Mouse (Mus musculus): ENCODE measurements around the gene Ipo9. TPM values are rescaled to one million over a fixed set of nuclear protein-coding genes. Genes with fewer than 3 reads are reported as not detected.

The Ipo9 gene
- polyA plus RNA-seq, 1 experiment from 2014 or later: 164 TPM

- H3K27ac ChIP-seq: no peak overlapping the region; the same call in 1 of the 2 replicates
- no peaks in the 10 kb centered on the region for H3K9me3 ChIP-seq (replicated peaks)
- no peak overlapping the region for H3K9ac ChIP-seq
- peaks cover 2% of the 10 kb centered on the region for H3K4me1 ChIP-seq
- no peaks in the 10 kb centered on the region for H3K27me3 ChIP-seq
- no peak overlapping the region for H3K4me2 ChIP-seq (replicated peaks)
- H3K36me3 ChIP-seq: peaks cover 34% of the 10 kb centered on the region
- H3K4me3 ChIP-seq: no peak overlapping the region
- 76% methylated on average over 15 of the region's 15 CpGs for WGBS
- no peak for ATAC-seq (ENCODE audit: low FRiP score)
These were observed 50.0 kb downstream of the Ipo9 start for GRCm38 (mm10) chr1:135380071-135380991.

- H3K27me3 ChIP-seq: no peaks in the 10 kb centered on the region
- no peaks in the 10 kb centered on the region for H3K9me3 ChIP-seq (replicated peaks)
- H3K4me1 ChIP-seq: peaks cover 8% of the 10 kb centered on the region
- 66% methylated on average over 2 of the region's 2 CpGs for WGBS
- ATAC-seq (ENCODE audit: low FRiP score): no peak
- H3K36me3 ChIP-seq: peaks cover 21% of the 10 kb centered on the region
- no peak overlapping the region for H3K27ac ChIP-seq
- no peak overlapping the region for H3K9ac ChIP-seq
- no peak overlapping the region for H3K4me2 ChIP-seq (replicated peaks)
- no peak overlapping the region for H3K4me3 ChIP-seq
These were observed 51.3 kb downstream of the Ipo9 start for GRCm38 (mm10) chr1:135379048-135379447.

- ATAC-seq (ENCODE audit: low FRiP score): no peak
These were observed 51.7 kb downstream of the Ipo9 start for GRCm38 (mm10) chr1:135378576-135378975.

GRCm38 (mm10) chr1:135374868-135375581 is 55.3 kb downstream of the Ipo9 start, which contains the start of gene Shisa4:
Gene Shisa4 (minus strand): TSS chr1:135375237.
- Histone ChIP-seq H3K9me3 (replicated peaks) (no peaks in the 10 kb centered on the region), H3K4me2 (replicated peaks) (peak within 1 kb of the TSS; percentile 77), H3K36me3 (no peaks in the 10 kb centered on the region), H3K4me3 (peak within 1 kb of the TSS; percentile 65), H3K9ac (peak within 1 kb of the TSS; percentile 88), H3K4me1 (peaks cover 29% of the 10 kb centered on the region), H3K27ac (peak within 1 kb of the TSS; percentile 72), H3K27me3 (no peaks in the 10 kb centered on the region)
- peak; percentile 90 for ATAC-seq (ENCODE audit: low FRiP score)
- 2% methylated on average over 31 of the region's 38 CpGs for WGBS

More at GRCm38 (mm10) chr1:135378576-135378975, 51.7 kb downstream of the Ipo9 start:
- 68% methylated on average over 9 of the region's 9 CpGs for WGBS
- no peaks in the 10 kb centered on the region for H3K9me3 ChIP-seq (replicated peaks)
- no peak overlapping the region for H3K27ac ChIP-seq
- no peak overlapping the region for H3K4me2 ChIP-seq (replicated peaks)
- H3K4me3 ChIP-seq: no peak overlapping the region
- no peaks in the 10 kb centered on the region for H3K27me3 ChIP-seq
- peaks cover 16% of the 10 kb centered on the region for H3K36me3 ChIP-seq
- peaks cover 11% of the 10 kb centered on the region for H3K4me1 ChIP-seq
- H3K9ac ChIP-seq: no peak overlapping the region

- Histone ChIP-seq H3K9me3 (replicated peaks) (no peaks in the 10 kb centered on the region), H3K36me3 (no peaks in the 10 kb centered on the region), H3K4me3 (peak overlapping the region; percentile 65), H3K9ac (peak overlapping the region; percentile 88), H3K27me3 (no peaks in the 10 kb centered on the region), H3K4me2 (replicated peaks) (peak overlapping the region; percentile 77), H3K27ac (peak overlapping the region; percentile 72), H3K4me1 (peaks cover 29% of the 10 kb centered on the region)
- peak; percentile 30 for ATAC-seq (ENCODE audit: low FRiP score)
- 1% methylated on average over 19 of the region's 19 CpGs for WGBS
These were observed 56.0 kb downstream of the Ipo9 start for GRCm38 (mm10) chr1:135374175-135374867.

- Histone ChIP-seq H3K4me3 (0 out of 2 replicates have a peak overlapping the region, but pooled peaks have one; percentile 2), H3K27ac (no peak overlapping the region), H3K4me1 (peaks cover 33% of the 10 kb centered on the region), H3K9ac (peak overlapping the region; percentile 47; the same call in 1 of the 2 replicates), H3K9me3 (replicated peaks) (no peaks in the 10 kb centered on the region), H3K4me2 (replicated peaks) (peak overlapping the region; percentile 42), H3K27me3 (no peaks in the 10 kb centered on the region), H3K36me3 (no peaks in the 10 kb centered on the region)
- ATAC-seq (ENCODE audit: low FRiP score): no peak
- WGBS: 68% methylated on average over 4 of the region's 4 CpGs
These were observed 57.1 kb downstream of the Ipo9 start for GRCm38 (mm10) chr1:135373171-135373677.

GRCm38 (mm10) chr1:135369415-135369814 is 60.9 kb downstream of the Ipo9 start:
- peaks cover 27% of the 10 kb centered on the region for H3K4me1 ChIP-seq
- no peak for ATAC-seq (ENCODE audit: low FRiP score)
- H3K4me2 ChIP-seq (replicated peaks): no peak overlapping the region

GRCm38 (mm10) chr1:135368982-135369381 is 61.3 kb downstream of the Ipo9 start:
- H3K27ac ChIP-seq: no peak overlapping the region
- no peaks in the 10 kb centered on the region for H3K9me3 ChIP-seq (replicated peaks)
- H3K9ac ChIP-seq: no peak overlapping the region
- H3K27me3 ChIP-seq: no peaks in the 10 kb centered on the region
- H3K4me1 ChIP-seq: peaks cover 24% of the 10 kb centered on the region
- H3K36me3 ChIP-seq: no peaks in the 10 kb centered on the region
- peak; percentile 1; the same call in 1 of the 2 replicates for ATAC-seq (ENCODE audit: low FRiP score)
- peak overlapping the region; percentile 40; the same call in 1 of the 2 replicates for H3K4me3 ChIP-seq
- peak overlapping the region; percentile 82 for H3K4me2 ChIP-seq (replicated peaks)
- WGBS: 10% methylated on average over 14 of the region's 14 CpGs

More at GRCm38 (mm10) chr1:135369415-135369814, 60.9 kb downstream of the Ipo9 start:
- WGBS: 86% methylated on average over 5 of the region's 5 CpGs
- H3K9ac ChIP-seq: no peak overlapping the region
- no peaks in the 10 kb centered on the region for H3K9me3 ChIP-seq (replicated peaks)
- no peaks in the 10 kb centered on the region for H3K27me3 ChIP-seq
- no peak overlapping the region for H3K27ac ChIP-seq
- H3K4me3 ChIP-seq: no peak overlapping the region
- H3K36me3 ChIP-seq: no peaks in the 10 kb centered on the region

GRCm38 (mm10) chr1:135368245-135368644 is 62.1 kb downstream of the Ipo9 start:
- H3K4me1 ChIP-seq: peaks cover 18% of the 10 kb centered on the region
- H3K27ac ChIP-seq: no peak overlapping the region
- peak overlapping the region; percentile 40 for H3K4me3 ChIP-seq
- peak overlapping the region; percentile 59 for H3K9ac ChIP-seq
- H3K36me3 ChIP-seq: no peaks in the 10 kb centered on the region
- no peaks in the 10 kb centered on the region for H3K27me3 ChIP-seq
- peak; percentile 71 for ATAC-seq (ENCODE audit: low FRiP score)
- no peaks in the 10 kb centered on the region for H3K9me3 ChIP-seq (replicated peaks)
- peak overlapping the region; percentile 82 for H3K4me2 ChIP-seq (replicated peaks)
- under 1% methylated on average over 20 of the region's 20 CpGs for WGBS

- H3K36me3 ChIP-seq: no peaks in the 10 kb centered on the region
- no peak overlapping the region for H3K4me3 ChIP-seq
- WGBS: 79% methylated on average over 8 of the region's 8 CpGs
- H3K4me1 ChIP-seq: peaks cover 12% of the 10 kb centered on the region
- H3K9ac ChIP-seq: no peak overlapping the region
- no peaks in the 10 kb centered on the region for H3K27me3 ChIP-seq
- H3K9me3 ChIP-seq (replicated peaks): no peaks in the 10 kb centered on the region
- ATAC-seq (ENCODE audit: low FRiP score): no peak
- no peak overlapping the region for H3K27ac ChIP-seq
- H3K4me2 ChIP-seq (replicated peaks): no peak overlapping the region
These were observed 62.7 kb downstream of the Ipo9 start for GRCm38 (mm10) chr1:135367595-135367994.

- no peaks in the 10 kb centered on the region for H3K27me3 ChIP-seq
- H3K9ac ChIP-seq: no peak overlapping the region
- WGBS: 80% methylated on average over 7 of the region's 7 CpGs
- H3K36me3 ChIP-seq: no peaks in the 10 kb centered on the region
- no peak overlapping the region for H3K27ac ChIP-seq
- peaks cover 6% of the 10 kb centered on the region for H3K4me1 ChIP-seq
- no peak overlapping the region for H3K4me3 ChIP-seq
- H3K9me3 ChIP-seq (replicated peaks): peaks cover 2% of the 10 kb centered on the region; the same call in 1 of the 2 replicates
- no peak overlapping the region for H3K4me2 ChIP-seq (replicated peaks)
- ATAC-seq (ENCODE audit: low FRiP score): no peak
These were observed 63.3 kb downstream of the Ipo9 start for GRCm38 (mm10) chr1:135367005-135367404.

Data from hindbrain, embryonic 12.5 days (tissue).